Mouse (Mus musculus): ENCODE results near the gene Nipbl.

DNA sequence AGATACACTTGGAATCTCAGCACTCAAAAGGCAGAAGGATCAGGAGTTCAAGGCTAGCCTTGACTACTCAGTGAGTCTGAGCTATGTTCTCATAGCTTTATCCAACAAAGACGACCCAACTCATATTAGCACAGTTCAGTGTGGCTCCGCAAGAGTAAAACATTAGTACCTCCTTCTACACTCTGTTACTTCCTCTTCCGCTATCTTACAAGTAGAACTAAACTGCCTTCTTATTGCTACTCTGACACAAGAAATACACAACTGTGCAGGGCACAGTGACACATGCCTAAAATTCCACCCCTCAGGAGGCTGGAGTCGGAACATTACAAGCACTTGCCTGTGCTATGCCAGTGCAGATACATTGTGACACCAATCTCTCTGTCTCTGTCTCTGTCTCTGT lies 18.5 kb upstream of the Nipbl start:
- TF ChIP-seq EP300 (IDR thresholded peaks at IDR 0.05; ENCODE audit: low read depth) (no peak), CTCF (IDR thresholded peaks at IDR 0.05; ENCODE audit: low read depth) (no peak)

Data from liver, embryonic 14.5 days (tissue).